Mouse (Mus musculus) MEL (cell line): ENCODE measurements around the gene Ttk. TPM values are rescaled to one million over a fixed set of nuclear protein-coding genes. Genes with fewer than 3 reads are reported as not detected.

Source experiments
- polyA plus RNA-seq, 2 experiments: library from polyadenylated mRNA; stranded (reverse) in 1 of 2; unstranded in 1 of 2; fragments of >175 nt in 1 of 2; fragments of >200 nt in 1 of 2; gene quantifications; 2 replicates each; pipeline versions ENCODE4 v1.2.1 to v1.2.4; 2012; ENCODE audit warnings: low replicate concordance in 2 of 2, low read depth in 1 of 2; ENCODE audit not compliant: insufficient read length in 2 of 2, insufficient read depth in 1 of 2, missing spikeins in 1 of 2
- total RNA-seq: library from RNA; depleted of rRNA; stranded (reverse); fragments of 300-350 nt; gene quantifications from 2 replicates; pipeline ENCODE4 v1.2.3, GENCODE M21; 2012; rRNA removed

The Ttk gene
- total and polyA plus RNA-seq, 3 experiments, result 16.0 to 18.5 TPM; not detected in 1

Other genes with a start within 250 kb of the Ttk start
- gene Elovl4, start 28.4 kb upstream of the Ttk start, total RNA-seq, result not detected in 2 replicates
- gene Elovl4, start 28.4 kb upstream of the Ttk start, polyA plus RNA-seq, result not detected
- 15.9 and 18.2 TPM in 2 replicates for gene Bckdhb, start 90.5 kb downstream of the Ttk start, total RNA-seq
- gene Bckdhb, start 90.5 kb downstream of the Ttk start, polyA plus RNA-seq, result 10 to 100 TPM in 1 of 2 experiments, not detected in 1; 26.6 TPM